Mouse (Mus musculus) CH12.LX (cell line): ENCODE measurements around the gene Moap1. TPM values are rescaled to one million over a fixed set of nuclear protein-coding genes. Genes with fewer than 3 reads are reported as not detected.

Experiments
- DNase-seq: peaks from one replicate; pipeline ENCODE4 v3.0.0-alpha.2; 2013; ENCODE audit errors: extremely low read depth
- H3K27ac ChIP-seq: 2 replicates; pipeline ENCODE4 v1.5.1; 2012; ENCODE audit warnings: low read depth, mild to moderate bottlenecking, control low read depth, moderate library complexity; ENCODE audit not compliant: insufficient read depth
- H3K27me3 ChIP-seq: replicated peaks from 2 replicates; pipeline ENCODE3; 2012; ENCODE audit warnings: inconsistent platforms
- H3K36me3 ChIP-seq, 2 experiments: replicated peaks in 1 of 2; 2 replicates each; pipeline versions ENCODE3 to v1.6.1; 2012; ENCODE audit warnings: inconsistent platforms in 1 of 2, low read length in 1 of 2, mild to moderate bottlenecking in 1 of 2, mixed read lengths in 1 of 2, moderate library complexity in 1 of 2; ENCODE audit not compliant: control insufficient read depth in 1 of 2, insufficient read depth in 1 of 2
- H3K4me1 ChIP-seq, 2 experiments: 2 replicates each; pipeline ENCODE4 v1.6.1; 2012; ENCODE audit warnings: inconsistent platforms in 1 of 2, moderate library complexity in 1 of 2; ENCODE audit not compliant: insufficient read depth in 2 of 2, control insufficient read depth in 1 of 2
- H3K4me2 ChIP-seq: 2 replicates; pipeline ENCODE4 v1.6.1; 2012; ENCODE audit warnings: low read depth, mild to moderate bottlenecking, control low read depth; ENCODE audit not compliant: poor library complexity, insufficient read depth, severe bottlenecking
- H3K4me3 ChIP-seq, 3 experiments: fragments of 150-350 bp in 1 of 3; sonication (generic) in 1 of 3; replicated peaks in 1 of 3; 2 replicates each; pipeline versions ENCODE3 to v1.5.1; 2011 to 2012; ENCODE audit warnings: low read depth in 2 of 3, low read length in 2 of 3, mild to moderate bottlenecking in 2 of 3, moderate library complexity in 2 of 3, control low read depth in 1 of 3, improper control_type of control experiment in 1 of 3, inconsistent platforms in 1 of 3, mixed read lengths in 1 of 3; ENCODE audit not compliant: poor library complexity in 1 of 3
- H3K79me2 ChIP-seq: replicated peaks from 2 replicates; pipeline ENCODE4 v1.6.1; 2012; ENCODE audit warnings: mild to moderate bottlenecking, moderate library complexity; ENCODE audit not compliant: control insufficient read depth, poor library complexity, insufficient read depth, severe bottlenecking; ENCODE audit errors: extremely low read depth
- H3K9ac ChIP-seq: 2 replicates; pipeline ENCODE4 v1.6.1; 2012; ENCODE audit warnings: low read depth, mild to moderate bottlenecking, control low read depth, moderate library complexity; ENCODE audit not compliant: insufficient read depth
- H3K9me3 ChIP-seq: replicated peaks from 2 replicates; pipeline ENCODE3; 2012; ENCODE audit warnings: low read length, inconsistent platforms, mixed read lengths
- BHLHE40 ChIP-seq: IDR thresholded peaks from 2 replicates; pipeline ENCODE4 v1.6.1; 2011; ENCODE audit warnings: mild to moderate bottlenecking, low read depth, low read length, improper control_type of control experiment
- CHD2 ChIP-seq: IDR thresholded peaks from 2 replicates; pipeline ENCODE4 v1.6.1; 2011; ENCODE audit warnings: low read length, improper control_type of control experiment
- CTCF ChIP-seq, 2 experiments: IDR thresholded peaks in 1 of 2; conservative IDR thresholded peaks in 1 of 2; 2 replicates each; pipeline ENCODE4 v1.5.1; 2011 to 2012; ENCODE audit warnings: low read depth in 2 of 2, low read length in 2 of 2, improper control_type of control experiment in 1 of 2, inconsistent platforms in 1 of 2, mild to moderate bottlenecking in 1 of 2, moderate library complexity in 1 of 2
- E2F4 ChIP-seq: IDR thresholded peaks from 2 replicates; pipeline ENCODE4 v1.6.1; 2011; ENCODE audit warnings: low read depth, low read length, improper control_type of control experiment; ENCODE audit not compliant: insufficient replicate concordance
- ELF1 ChIP-seq: IDR thresholded peaks from 2 replicates; pipeline ENCODE4 v1.6.1; 2014; ENCODE audit warnings: low read depth, mild to moderate bottlenecking, inconsistent platforms, low read length, improper control_type of control experiment
- EP300 ChIP-seq: IDR thresholded peaks from 2 replicates; pipeline ENCODE4 v1.6.1; 2011; ENCODE audit warnings: low read length, improper control_type of control experiment
- ETS1 ChIP-seq: conservative IDR thresholded peaks from 2 replicates; pipeline ENCODE4 v1.6.1; 2012; ENCODE audit warnings: low read depth, mild to moderate bottlenecking, inconsistent platforms, low read length, improper control_type of control experiment, moderate library complexity
- GABPA ChIP-seq: IDR thresholded peaks from 2 replicates; pipeline ENCODE4 v1.6.1; 2012; ENCODE audit warnings: low read depth, low read length, improper control_type of control experiment, inconsistent platforms; ENCODE audit not compliant: insufficient replicate concordance
- IRF4 ChIP-seq: IDR thresholded peaks from 2 replicates; pipeline ENCODE4 v1.6.1; 2014; ENCODE audit warnings: low read depth, mild to moderate bottlenecking, inconsistent platforms, low read length, improper control_type of control experiment
- MAFK ChIP-seq: IDR thresholded peaks from 2 replicates; pipeline ENCODE4 v1.6.1; 2011; ENCODE audit warnings: low read length, improper control_type of control experiment; ENCODE audit not compliant: insufficient replicate concordance
- MEF2A ChIP-seq: IDR thresholded peaks from 2 replicates; pipeline ENCODE4 v1.6.1; 2014; ENCODE audit warnings: low read depth, mild to moderate bottlenecking, inconsistent platforms, low read length, improper control_type of control experiment, borderline replicate concordance
- MYC ChIP-seq: IDR thresholded peaks from 2 replicates; pipeline ENCODE4 v1.6.1; 2011; ENCODE audit warnings: low read depth, mild to moderate bottlenecking, improper control_type of control experiment, low read length
- NRF1 ChIP-seq: IDR thresholded peaks from 2 replicates; pipeline ENCODE4 v1.6.1; 2014; ENCODE audit warnings: low read depth, mild to moderate bottlenecking, inconsistent platforms, low read length, improper control_type of control experiment, moderate library complexity
- POLR2A ChIP-seq: IDR thresholded peaks from 2 replicates; pipeline ENCODE4 v1.6.1; 2011; ENCODE audit warnings: low read depth, mild to moderate bottlenecking, improper control_type of control experiment, low read length
- RAD21 ChIP-seq: IDR thresholded peaks from 2 replicates; pipeline ENCODE4 v1.6.1; 2011; ENCODE audit warnings: low read depth, mild to moderate bottlenecking, low read length, improper control_type of control experiment, moderate library complexity
- RCOR1 ChIP-seq: conservative IDR thresholded peaks from 2 replicates; pipeline ENCODE4 v1.6.1; 2012; ENCODE audit warnings: low read depth, mild to moderate bottlenecking, inconsistent platforms, low read length, improper control_type of control experiment
- SIN3A ChIP-seq: IDR thresholded peaks from 2 replicates; pipeline ENCODE4 v1.6.1; 2012; ENCODE audit warnings: low read length, improper control_type of control experiment, inconsistent platforms
- TBP ChIP-seq: conservative IDR thresholded peaks from 2 replicates; pipeline ENCODE4 v1.6.1; 2011; ENCODE audit warnings: low read depth, low read length, improper control_type of control experiment
- TCF12 ChIP-seq: IDR thresholded peaks from 2 replicates; pipeline ENCODE4 v1.6.1; 2014; ENCODE audit warnings: low read depth, mild to moderate bottlenecking, inconsistent platforms, low read length, improper control_type of control experiment
- UBTF ChIP-seq: IDR thresholded peaks from 2 replicates; pipeline ENCODE4 v1.6.1; 2012; ENCODE audit warnings: low read depth, mild to moderate bottlenecking, inconsistent platforms, low read length, improper control_type of control experiment, moderate library complexity
- USF2 ChIP-seq: conservative IDR thresholded peaks from 2 replicates; pipeline ENCODE4 v1.6.1; 2011; ENCODE audit warnings: low read depth, low read length, improper control_type of control experiment
- ZKSCAN1 ChIP-seq: IDR thresholded peaks from 2 replicates; pipeline ENCODE4 v1.6.1; 2012; ENCODE audit warnings: low read depth, inconsistent platforms, low read length, improper control_type of control experiment, borderline replicate concordance
- ZMIZ1 ChIP-seq: IDR thresholded peaks from 2 replicates; pipeline ENCODE4 v1.6.1; 2012; ENCODE audit warnings: low read depth, mild to moderate bottlenecking, inconsistent platforms, low read length, improper control_type of control experiment
- dilution Hi-C: fragments of 300-500 bp; cut with MboI; formaldehyde crosslinking; loops from 2 replicates; pipeline ENCODE4 v1.14.3; 2020; ENCODE audit warnings: low sequenced_read_pairs; ENCODE audit not compliant: extremely low pct_unique_long_range_greater_than_20kb, extremely low pct_ligation_motif_present
- in situ Hi-C: fragments of 300-500 bp; cut with MboI; formaldehyde crosslinking; loops from 3 replicates; pipeline ENCODE4 v1.14.3; 2019; ENCODE audit warnings: low sequenced_read_pairs, low pct_ligation_motif_present, low pct_unique_long_range_greater_than_20kb, mixed read lengths
- polyA plus RNA-seq: library from polyadenylated mRNA; unstranded; fragments of >175 nt; gene quantifications from 2 replicates; pipeline ENCODE4 v1.2.1, GENCODE M21; 2012; ENCODE audit warnings: low read depth; ENCODE audit not compliant: insufficient read length
- total RNA-seq, 2 experiments: library from RNA; depleted of rRNA; stranded (reverse); fragments of 300-350 nt in 1 of 2; fragments of >200 nt in 1 of 2; gene quantifications; 2 replicates each; pipeline ENCODE4 v1.2.3; 2012 to 2014

Moap1 gene
- total and polyA plus RNA-seq, 3 experiments: 5.5 to 7.1 (median 6.1) TPM

DNA sequence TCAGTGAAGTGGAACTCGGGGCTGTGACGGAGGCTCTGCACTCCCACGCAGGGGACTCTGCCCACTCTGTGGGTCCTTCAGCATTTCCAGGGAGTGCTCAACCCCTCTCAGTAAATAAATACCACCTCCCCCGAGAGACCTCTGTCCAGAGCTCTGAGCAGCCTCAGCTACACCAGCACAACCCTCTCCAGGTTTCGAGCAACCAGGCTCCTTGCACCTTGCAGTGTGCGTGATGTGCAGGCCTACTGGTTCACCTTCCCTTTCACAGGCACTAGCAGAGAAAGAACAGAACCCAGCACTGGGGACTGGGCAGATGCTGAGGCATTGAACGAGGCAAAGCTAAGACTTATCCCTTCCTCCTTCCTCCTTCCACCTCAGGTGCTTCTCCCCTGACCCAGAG lies 46.1 kb downstream of the Moap1 start:
- H3K27me3 ChIP-seq: no peaks in the 10 kb centered on the region
- dilution Hi-C loops (no loop called here), in situ Hi-C loops (loop anchor here (10.0 kb wide), 1 partner anchor 53 kb away; no protein-coding TSS in a partner anchor)
- peaks cover 0 to 23% of the 10 kb centered on the region in 2 experiments for H3K36me3 ChIP-seq
- H3K79me2 ChIP-seq: peaks cover 63% of the 10 kb centered on the region
- no peaks in the 10 kb centered on the region for H3K9me3 ChIP-seq
- no peak for DNase-seq
- H3K27ac ChIP-seq: peak overlapping the region; percentile 97
- H3K4me1 ChIP-seq: peaks cover 48 to 98% of the 10 kb centered on the region in 2 experiments
- H3K4me3 ChIP-seq: peak overlapping the region in 1 of 3 experiments; percentile 22
- TF ChIP-seq MEF2A (no peak), MYC (no peak), MAFK (no peak), RCOR1 (no peak), IRF4 (no peak), POLR2A (no peak), NRF1 (no peak), SIN3A (no peak), EP300 (no peak), ELF1 (no peak), RAD21 (no peak), TBP (no peak), ZKSCAN1 (no peak), E2F4 (no peak), GABPA (no peak)
- peak overlapping the region; percentile 79 for H3K4me2 ChIP-seq
- peak overlapping the region; percentile 75; the same call in 1 of the 2 replicates for H3K9ac ChIP-seq

DNA sequence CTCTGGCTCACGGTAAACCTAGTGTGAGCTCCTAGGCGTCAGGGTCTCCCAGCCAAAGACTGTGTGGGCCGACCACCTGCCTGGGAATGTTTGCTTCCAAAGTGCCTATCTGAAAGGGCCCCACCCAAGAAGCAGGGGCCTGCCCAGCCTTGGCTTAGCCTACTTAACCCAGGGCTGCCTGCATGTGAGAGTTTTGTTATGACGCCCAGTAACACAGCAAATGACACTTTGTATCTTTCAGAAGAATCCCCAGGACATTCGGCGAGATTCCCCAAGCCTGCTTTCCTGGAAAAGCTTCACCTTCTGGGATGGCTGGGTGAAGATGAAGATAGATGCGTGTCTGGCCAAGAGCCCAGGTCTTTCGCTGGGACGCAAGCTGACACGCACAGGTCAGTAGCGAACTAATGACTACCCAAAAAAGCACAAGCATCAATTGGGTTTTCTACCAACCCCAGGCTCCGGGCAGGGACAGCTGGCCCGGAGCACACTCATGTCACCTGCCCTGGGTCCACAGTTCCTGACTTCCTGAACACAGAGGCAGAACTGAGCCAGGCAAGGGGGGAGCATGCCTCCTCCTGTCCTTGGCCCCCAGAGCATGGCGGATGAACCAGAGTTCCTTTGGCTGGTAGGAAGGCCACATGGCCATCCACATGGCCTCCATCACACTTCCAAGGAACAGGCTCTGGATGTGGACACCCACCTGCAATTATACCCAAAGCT lies 46.7 kb downstream of the Moap1 start:
- H3K79me2 ChIP-seq: peaks cover 62% of the 10 kb centered on the region
- no peaks in the 10 kb centered on the region for H3K9me3 ChIP-seq
- no peak for DNase-seq
- H3K27me3 ChIP-seq: no peaks in the 10 kb centered on the region
- peak overlapping the region; percentile 75 for H3K9ac ChIP-seq
- dilution Hi-C loops: no loop called here
- TF ChIP-seq IRF4: peak; percentile 81
- no peak for TF ChIP-seq ZMIZ1
- TF ChIP-seq SIN3A: peak; percentile 25; the same call in 1 of the 2 replicates
- TF ChIP-seq TCF12: peak; percentile 59; the same call in 1 of the 2 replicates
- no peak for TF ChIP-seq RCOR1
- 0 out of 2 replicates have a peak, but pooled peaks have one; percentile 14 for TF ChIP-seq MYC
- TF ChIP-seq MAFK: no peak
- TF ChIP-seq CHD2: 0 out of 2 replicates have a peak, but pooled peaks have one; percentile 15
- no peak for TF ChIP-seq USF2
- no peak for TF ChIP-seq UBTF
- peak; percentile 57 for TF ChIP-seq BHLHE40
- no peak for TF ChIP-seq CTCF (conservative IDR thresholded peaks at IDR 0.05 in 1 of 2, IDR thresholded peaks at IDR 0.05 in 1 of 2; ENCODE audit: low read depth in 2 of 2, low read length in 2 of 2)
- TF ChIP-seq ETS1: peak; percentile 38; the same call in 1 of the 2 replicates
- in situ Hi-C loops: loop anchor here (10.0 kb wide), 1 partner anchor 52 kb away; no protein-coding TSS in a partner anchor
- peak overlapping the region in 2 of 3 experiments; percentile 39 to 42 for H3K4me3 ChIP-seq
- H3K4me2 ChIP-seq: peak overlapping the region; percentile 70
- peak overlapping the region; percentile 97 for H3K27ac ChIP-seq
- H3K36me3 ChIP-seq: peaks cover 0 to 28% of the 10 kb centered on the region in 2 experiments
- peaks cover 42 to 98% of the 10 kb centered on the region in 2 experiments for H3K4me1 ChIP-seq
